20 mouse cellular contexts compared by ENCODE assay signal in genomic region chr2:181658528-181658927, GRCm38 (mm10). TPM values are rescaled to one million over a fixed set of nuclear protein-coding genes. Genes with fewer than 3 reads are reported as not detected.
"Had no signal": no experiment of that assay in that cellular context is flagged by ENCODE, and none has a peak within 500 bp of the region (broad histone marks: within the 10 kb centered on the region; RNA-seq: fewer than 3 reads in every experiment).

No protein-coding gene starts in this region.

- H3K9ac ChIP-seq: liver, embryonic 15.5 days; neural tube, embryonic 15.5 days had no signal

- H3K4me3 ChIP-seq: limb, embryonic 10.5 days; liver, embryonic 15.5 days; myocyte; neural tube, embryonic 15.5 days had no signal

- H3K27me3 ChIP-seq: liver, embryonic 15.5 days; neural tube, embryonic 15.5 days had no signal

- H3K9me3 ChIP-seq: limb, embryonic 10.5 days; liver, embryonic 15.5 days; neural tube, embryonic 15.5 days had no signal

- H3K4me2 ChIP-seq: liver, embryonic 15.5 days; neural tube, embryonic 15.5 days had no signal

- H3K27ac ChIP-seq: kidney, postnatal 0 days; liver, embryonic 15.5 days; neural tube, embryonic 15.5 days had no signal

RNA-seq across cellular contexts. Expression of gene Gm29797, which starts 1.7 kb away (rescaled TPM):
- total RNA-seq: layer of hippocampus, postnatal 14 days; megakaryocyte progenitor cell, adult 5-6 weeks had no signal
- polyA plus RNA-seq: kidney, postnatal 0 days; liver, embryonic 11.5 days; liver, embryonic 15.5 days; lung, adult 2 months; lung, postnatal 0 days; midbrain, embryonic 14.5 days; myocyte; neural tube, embryonic 11.5 days; stomach, embryonic 16.5 days had no signal

RNA-seq across cellular contexts. Expression of gene Sox18, which starts 12.9 kb away (rescaled TPM):
- total RNA-seq: megakaryocyte progenitor cell, adult 5-6 weeks had no signal

RNA-seq across cellular contexts. Expression of gene Lkaaear1, which starts 39.7 kb away (rescaled TPM):
- total RNA-seq: layer of hippocampus, adult 8-10 months; layer of hippocampus, postnatal 14 days; left cerebral cortex, adult 18-20 months; left cerebral cortex, postnatal 10 days; megakaryocyte progenitor cell, adult 5-6 weeks had no signal
- polyA plus RNA-seq: kidney, postnatal 0 days; limb, embryonic 10.5 days; limb, embryonic 14.5 days; liver, embryonic 11.5 days; liver, embryonic 15.5 days; lung, adult 2 months; lung, postnatal 0 days; midbrain, embryonic 14.5 days; myocyte; neural tube, embryonic 11.5 days; neural tube, embryonic 15.5 days; small intestine, adult 2 months; stomach, embryonic 16.5 days; thymus, adult 2 months; urinary bladder, adult 2 months had no signal
